Mouse (Mus musculus): ENCODE measurements at regions not wholly inside any gene's neighbourhood (a gene's known extent, or its start where the extent isn't known, plus 50 kb on each side); places are given as distances from the start of the nearest gene placed in this dataset.

GRCm38 (mm10) chr5:126266929-126267609 is 735.5 kb downstream of the Tmem132b start:
- DNase-seq (ENCODE audit: low spot score) (no peak), ATAC-seq (ENCODE audit: insufficient number of reproducible peaks, low FRiP score, low TSS enrichment, low read depth) (peak; percentile 67)
- Histone ChIP-seq H3K36me3 (ENCODE audit: control insufficient read depth, insufficient read depth, low read length) (no peaks in the 10 kb centered on the region), H3K4me3 (ENCODE audit: low read depth, low read length) (no peak overlapping the region), H3K4me1 (ENCODE audit: control insufficient read depth, insufficient read depth, low read length) (no peaks in the 10 kb centered on the region), H3K4me2 (ENCODE audit: low read depth, severe bottlenecking) (no peak overlapping the region), H3K9ac (ENCODE audit: low read length) (no peak overlapping the region), H3K27ac (replicated peaks; ENCODE audit: low read depth, low read length) (no peak overlapping the region), H3K9me3 (ENCODE audit: control insufficient read depth, low read length) (no peaks in the 10 kb centered on the region), H3K27me3 (ENCODE audit: control insufficient read depth, insufficient read depth, low read length) (no peaks in the 10 kb centered on the region)
- 63% methylated on average over 2 of the region's 2 CpGs for WGBS

- no peak overlapping the region for H3K4me3 ChIP-seq (ENCODE audit: low read depth, low read length)
- no peak overlapping the region for H3K4me2 ChIP-seq (ENCODE audit: low read depth, severe bottlenecking)
- WGBS: 84% methylated on average over 4 of the region's 4 CpGs
- H3K9me3 ChIP-seq (ENCODE audit: control insufficient read depth, low read length): no peaks in the 10 kb centered on the region
- H3K27me3 ChIP-seq (ENCODE audit: control insufficient read depth, insufficient read depth, low read length): no peaks in the 10 kb centered on the region
- H3K4me1 ChIP-seq (ENCODE audit: control insufficient read depth, insufficient read depth, low read length): no peaks in the 10 kb centered on the region
- no peak overlapping the region for H3K27ac ChIP-seq (replicated peaks; ENCODE audit: low read depth, low read length)
- DNase-seq (ENCODE audit: low spot score): no peak
- no peaks in the 10 kb centered on the region for H3K36me3 ChIP-seq (ENCODE audit: control insufficient read depth, insufficient read depth, low read length)
- no peak for ATAC-seq (ENCODE audit: insufficient number of reproducible peaks, low FRiP score, low TSS enrichment, low read depth)
- no peak overlapping the region for H3K9ac ChIP-seq (ENCODE audit: low read length)
Observed at GRCm38 (mm10) chr5:126268592-126268991, 737.0 kb downstream of the Tmem132b start.

GRCm38 (mm10) chr5:126274316-126274715 is 742.7 kb downstream of the Tmem132b start:
- Histone ChIP-seq H3K27me3 (ENCODE audit: control insufficient read depth, insufficient read depth, low read length) (no peaks in the 10 kb centered on the region), H3K4me3 (ENCODE audit: low read depth, low read length) (no peak overlapping the region), H3K27ac (replicated peaks; ENCODE audit: low read depth, low read length) (no peak overlapping the region), H3K9ac (ENCODE audit: low read length) (no peak overlapping the region), H3K9me3 (ENCODE audit: control insufficient read depth, low read length) (no peaks in the 10 kb centered on the region), H3K4me1 (ENCODE audit: control insufficient read depth, insufficient read depth, low read length) (no peaks in the 10 kb centered on the region), H3K4me2 (ENCODE audit: low read depth, severe bottlenecking) (no peak overlapping the region), H3K36me3 (ENCODE audit: control insufficient read depth, insufficient read depth, low read length) (no peaks in the 10 kb centered on the region)
- no peak for DNase-seq (ENCODE audit: low spot score)
- 92% methylated on average over 8 of the region's 8 CpGs for WGBS
- ATAC-seq (ENCODE audit: insufficient number of reproducible peaks, low FRiP score, low TSS enrichment, low read depth): no peak

- Histone ChIP-seq H3K9ac (ENCODE audit: low read length) (no peak overlapping the region), H3K9me3 (ENCODE audit: control insufficient read depth, low read length) (no peaks in the 10 kb centered on the region), H3K27ac (replicated peaks; ENCODE audit: low read depth, low read length) (peak overlapping the region; percentile 16; the same call in 1 of the 2 replicates), H3K4me2 (ENCODE audit: low read depth, severe bottlenecking) (0 out of 2 replicates have a peak overlapping the region, but pooled peaks have one; percentile 22), H3K4me3 (ENCODE audit: low read depth, low read length) (no peak overlapping the region), H3K4me1 (ENCODE audit: control insufficient read depth, insufficient read depth, low read length) (0 out of 2 replicates have a peak, but pooled peaks cover 4% of the 10 kb centered on the region), H3K27me3 (ENCODE audit: control insufficient read depth, insufficient read depth, low read length) (no peaks in the 10 kb centered on the region), H3K36me3 (ENCODE audit: control insufficient read depth, insufficient read depth, low read length) (no peaks in the 10 kb centered on the region)
- no peak for ATAC-seq (ENCODE audit: insufficient number of reproducible peaks, low FRiP score, low TSS enrichment, low read depth)
- WGBS: 26% methylated on average over 10 of the region's 10 CpGs
- peak; percentile 28 for DNase-seq (ENCODE audit: low spot score)
Observed at GRCm38 (mm10) chr5:126281057-126281728, 749.6 kb downstream of the Tmem132b start.

- no peak overlapping the region; the same call in 1 of the 2 replicates for H3K27ac ChIP-seq (replicated peaks; ENCODE audit: low read depth, low read length)
- H3K27me3 ChIP-seq (ENCODE audit: control insufficient read depth, insufficient read depth, low read length): no peaks in the 10 kb centered on the region
- WGBS: 3% methylated on average over 7 of the region's 7 CpGs
- H3K4me2 ChIP-seq (ENCODE audit: low read depth, severe bottlenecking): peak overlapping the region; percentile 22; the same call in 1 of the 2 replicates
- 0 out of 2 replicates have a peak, but pooled peaks cover 4% of the 10 kb centered on the region for H3K4me1 ChIP-seq (ENCODE audit: control insufficient read depth, insufficient read depth, low read length)
- H3K9me3 ChIP-seq (ENCODE audit: control insufficient read depth, low read length): no peaks in the 10 kb centered on the region
- H3K9ac ChIP-seq (ENCODE audit: low read length): no peak overlapping the region
- H3K4me3 ChIP-seq (ENCODE audit: low read depth, low read length): no peak overlapping the region
- ATAC-seq (ENCODE audit: insufficient number of reproducible peaks, low FRiP score, low TSS enrichment, low read depth) (0 out of 2 replicates have a peak, but pooled peaks have one; percentile 47), DNase-seq (ENCODE audit: low spot score) (peak; percentile 39)
- H3K36me3 ChIP-seq (ENCODE audit: control insufficient read depth, insufficient read depth, low read length): no peaks in the 10 kb centered on the region
Observed at GRCm38 (mm10) chr5:126281782-126282181, 750.2 kb downstream of the Tmem132b start.

GRCm38 (mm10) chr5:126324847-126325246 is 793.3 kb downstream of the Tmem132b start:
- ATAC-seq (ENCODE audit: insufficient number of reproducible peaks, low FRiP score, low TSS enrichment, low read depth) (no peak), DNase-seq (ENCODE audit: low spot score) (no peak)
- Histone ChIP-seq H3K27ac (replicated peaks; ENCODE audit: low read depth, low read length) (no peak overlapping the region), H3K9ac (ENCODE audit: low read length) (no peak overlapping the region), H3K27me3 (ENCODE audit: control insufficient read depth, insufficient read depth, low read length) (no peaks in the 10 kb centered on the region), H3K4me3 (ENCODE audit: low read depth, low read length) (no peak overlapping the region), H3K4me1 (ENCODE audit: control insufficient read depth, insufficient read depth, low read length) (no peaks in the 10 kb centered on the region), H3K4me2 (ENCODE audit: low read depth, severe bottlenecking) (no peak overlapping the region), H3K9me3 (ENCODE audit: control insufficient read depth, low read length) (no peaks in the 10 kb centered on the region; the same call in 1 of the 2 replicates), H3K36me3 (ENCODE audit: control insufficient read depth, insufficient read depth, low read length) (no peaks in the 10 kb centered on the region)
- WGBS: 79% methylated on average over 6 of the region's 6 CpGs

- Histone ChIP-seq H3K4me2 (ENCODE audit: low read depth, severe bottlenecking) (no peak overlapping the region), H3K27me3 (ENCODE audit: control insufficient read depth, insufficient read depth, low read length) (no peaks in the 10 kb centered on the region), H3K4me1 (ENCODE audit: control insufficient read depth, insufficient read depth, low read length) (no peaks in the 10 kb centered on the region), H3K9ac (ENCODE audit: low read length) (no peak overlapping the region), H3K4me3 (ENCODE audit: low read depth, low read length) (no peak overlapping the region), H3K9me3 (ENCODE audit: control insufficient read depth, low read length) (no peaks in the 10 kb centered on the region; the same call in 1 of the 2 replicates), H3K36me3 (ENCODE audit: control insufficient read depth, insufficient read depth, low read length) (no peaks in the 10 kb centered on the region), H3K27ac (replicated peaks; ENCODE audit: low read depth, low read length) (no peak overlapping the region)
- WGBS: 39% methylated on average over 3 of the region's 3 CpGs
- peak; percentile 28 for DNase-seq (ENCODE audit: low spot score)
- no peak for ATAC-seq (ENCODE audit: insufficient number of reproducible peaks, low FRiP score, low TSS enrichment, low read depth)
Observed at GRCm38 (mm10) chr5:126328276-126328675, 796.7 kb downstream of the Tmem132b start.

GRCm38 (mm10) chr5:126335091-126335490 is 803.5 kb downstream of the Tmem132b start:
- Histone ChIP-seq H3K4me1 (ENCODE audit: control insufficient read depth, insufficient read depth, low read length) (no peaks in the 10 kb centered on the region), H3K27me3 (ENCODE audit: control insufficient read depth, insufficient read depth, low read length) (no peaks in the 10 kb centered on the region), H3K4me3 (ENCODE audit: low read depth, low read length) (no peak overlapping the region), H3K27ac (replicated peaks; ENCODE audit: low read depth, low read length) (no peak overlapping the region), H3K36me3 (ENCODE audit: control insufficient read depth, insufficient read depth, low read length) (no peaks in the 10 kb centered on the region), H3K4me2 (ENCODE audit: low read depth, severe bottlenecking) (no peak overlapping the region), H3K9me3 (ENCODE audit: control insufficient read depth, low read length) (no peaks in the 10 kb centered on the region), H3K9ac (ENCODE audit: low read length) (no peak overlapping the region)
- DNase-seq (ENCODE audit: low spot score) (no peak), ATAC-seq (ENCODE audit: insufficient number of reproducible peaks, low FRiP score, low TSS enrichment, low read depth) (no peak)
- WGBS: 68% methylated on average over 7 of the region's 7 CpGs

Measured in limb, embryonic 11.5 days (tissue).